Mouse (Mus musculus): ENCODE results near the gene Abcb6. TPM values are rescaled to one million over a fixed set of nuclear protein-coding genes. Genes with fewer than 3 reads are reported as not detected.

The Abcb6 gene
- total RNA-seq, 2 experiments from 2014 or later: 20.8 to 24.2 TPM

- no peak for DNase-seq
Observed at GRCm38 (mm10) chr1:75147411-75148135, 32.6 kb downstream of the Abcb6 start.

GRCm38 (mm10) chr1:75145589-75145988, 34.6 kb downstream of the Abcb6 start:
- DNase-seq: no peak

GRCm38 (mm10) chr1:75142301-75143261, 37.6 kb downstream of the Abcb6 start, which contains the start of the genes Cnppd1 and Retreg2:
TSS of gene Cnppd1 (minus strand) at chr1:75142711.
TSS of gene Retreg2 (plus strand) at chr1:75142778.
- peak; percentile 97 for DNase-seq

GRCm38 (mm10) chr1:75141486-75142190, 38.6 kb downstream of the Abcb6 start:
- DNase-seq: peak; percentile 64

GRCm38 (mm10) chr1:75140601-75141190, 39.5 kb downstream of the Abcb6 start:
- DNase-seq: no peak

- DNase-seq: no peak
Observed at GRCm38 (mm10) chr1:75138448-75138847, 41.7 kb downstream of the Abcb6 start.

- no peak for DNase-seq
Observed at GRCm38 (mm10) chr1:75136730-75137129, 43.5 kb downstream of the Abcb6 start.

GRCm38 (mm10) chr1:75136293-75136692, 43.9 kb downstream of the Abcb6 start:
- no peak for DNase-seq

GRCm38 (mm10) chr1:75133421-75134207, 46.6 kb downstream of the Abcb6 start, which contains the start of gene Slc23a3:
TSS of gene Slc23a3 (minus strand) at chr1:75133890.
- no peak for DNase-seq

GRCm38 (mm10) chr1:75128641-75129040, 51.6 kb downstream of the Abcb6 start:
- no peak for DNase-seq

GRCm38 (mm10) chr1:75125418-75125817, 54.8 kb downstream of the Abcb6 start:
- no peak for DNase-seq

GRCm38 (mm10) chr1:75124346-75125321, 55.6 kb downstream of the Abcb6 start, which contains the start of gene Nhej1:
TSS of gene Nhej1 (minus strand) at chr1:75125200.
- DNase-seq: peak; percentile 97

GRCm38 (mm10) chr1:75122211-75122610, 58.0 kb downstream of the Abcb6 start:
- no peak for DNase-seq

Small RNA genes within 50 kb of the gene (microRNA-seq; reads per million reads assigned to microRNA genes)
- gene Gm27943: 0 reads per million in 2 experiments

Other genes starting within 250 kb of the Abcb6 start
- gene Cfap65, start 244.8 kb downstream of the Abcb6 start, total RNA-seq (2021): not detected
- gene Ihh, start 228.7 kb downstream of the Abcb6 start, total RNA-seq (2021): under 1 TPM; 0.16 to 0.23 TPM
- gene Nhej1, start 55.2 kb downstream of the Abcb6 start, total RNA-seq (2021): 1 to 10 TPM; 4.0 to 5.4 TPM
- gene Slc23a3, start 46.5 kb downstream of the Abcb6 start, total RNA-seq (2021): not detected
- 10 to 100 TPM; 20.1 to 22.3 TPM for gene Cnppd1, start 37.7 kb downstream of the Abcb6 start, total RNA-seq (2021)
- 10 to 100 TPM; 18.1 to 21.5 TPM for gene Retreg2, start 37.6 kb downstream of the Abcb6 start, total RNA-seq (2021)
- gene Zfand2b, start 11.7 kb downstream of the Abcb6 start, total RNA-seq (2021): 10 to 100 TPM; 12.4 to 14.0 TPM
- gene Ankzf1, start 11.8 kb upstream of the Abcb6 start, total RNA-seq (2021): 1 to 10 TPM; 6.8 to 9.4 TPM
- gene Atg9a, start 11.8 kb upstream of the Abcb6 start, total RNA-seq (2021): 10 to 100 TPM; 50.8 to 51.0 TPM
- 1 to 10 TPM; 6.5 to 8.6 TPM for gene Glb1l, start 30.4 kb upstream of the Abcb6 start, total RNA-seq (2021)
- 10 to 100 TPM; 31.8 to 40.3 TPM for gene Stk16, start 30.4 kb upstream of the Abcb6 start, total RNA-seq (2021)
- gene Tuba4a, start 39.5 kb upstream of the Abcb6 start, total RNA-seq (2021): 100 to 1,000 TPM; 490 to 573 TPM
- gene A630095N17Rik, start 51.7 kb upstream of the Abcb6 start, total RNA-seq (2021): not detected
- gene Dnajb2, start 56.0 kb upstream of the Abcb6 start, total RNA-seq (2021): 10 to 100 TPM; 32.4 to 38.8 TPM
- under 1 TPM; 0.65 to 0.68 TPM for gene Ptprn, start 84.1 kb upstream of the Abcb6 start, total RNA-seq (2021)
- not detected for gene Resp18, start 98.0 kb upstream of the Abcb6 start, total RNA-seq (2021)
- gene Dnpep, start 137.6 kb upstream of the Abcb6 start, total RNA-seq (2021): 10 to 100 TPM; 51.0 to 53.8 TPM
- 1,000 to 10,000 TPM; 1,482 to 1,503 TPM for gene Des, start 179.9 kb upstream of the Abcb6 start, total RNA-seq (2021)
- 100 to 1,000 TPM; 196 to 209 TPM for gene Speg, start 194.9 kb upstream of the Abcb6 start, total RNA-seq (2021)